Mouse (Mus musculus): Measurements from ENCODE around the gene Tprgl.

The Tprgl gene

DNA sequence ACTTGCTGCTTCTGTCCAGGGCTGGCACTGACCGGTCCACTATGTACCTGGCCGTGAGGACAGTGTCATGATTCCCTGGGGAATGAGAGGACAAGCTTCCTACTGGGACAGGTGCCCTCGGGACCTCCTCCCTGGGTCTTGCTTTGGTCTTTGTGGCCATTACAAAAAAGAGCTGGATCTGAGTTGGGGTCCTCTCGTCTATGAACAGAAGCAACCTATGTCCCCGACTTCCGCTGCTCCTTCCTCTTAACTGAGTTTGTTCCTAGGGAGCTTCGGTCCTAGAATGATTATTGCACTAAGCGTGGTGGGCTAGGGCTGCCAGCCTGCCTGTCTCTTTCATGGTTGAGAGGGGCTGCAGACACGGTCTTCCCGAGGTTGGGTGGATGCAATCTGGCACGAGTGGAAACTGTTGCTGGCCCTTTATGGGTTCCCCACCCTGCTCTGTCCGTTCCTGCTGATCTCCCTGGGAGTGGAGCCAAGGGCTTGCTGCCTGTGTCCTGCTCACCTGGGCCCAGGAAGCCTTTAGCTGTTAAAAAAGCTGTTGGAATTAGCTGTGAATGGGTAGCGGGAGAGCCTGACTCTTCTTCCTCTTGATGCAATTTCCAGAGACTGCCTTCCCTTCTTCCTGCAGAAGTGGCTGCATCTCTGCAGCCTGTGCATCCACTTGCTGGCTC is 11.6 kb upstream of the Tprgl start:
- DNase-seq (ENCODE audit: low read depth, low spot score), result no peak
- no peaks in the 10 kb centered on the region for H3K36me3 ChIP-seq (ENCODE audit: control insufficient read depth, insufficient read depth, low read length, poor library complexity, severe bottlenecking)
- no peaks in the 10 kb centered on the region for H3K27me3 ChIP-seq (ENCODE audit: control insufficient read depth, insufficient read depth, low read length, poor library complexity, severe bottlenecking)

DNA sequence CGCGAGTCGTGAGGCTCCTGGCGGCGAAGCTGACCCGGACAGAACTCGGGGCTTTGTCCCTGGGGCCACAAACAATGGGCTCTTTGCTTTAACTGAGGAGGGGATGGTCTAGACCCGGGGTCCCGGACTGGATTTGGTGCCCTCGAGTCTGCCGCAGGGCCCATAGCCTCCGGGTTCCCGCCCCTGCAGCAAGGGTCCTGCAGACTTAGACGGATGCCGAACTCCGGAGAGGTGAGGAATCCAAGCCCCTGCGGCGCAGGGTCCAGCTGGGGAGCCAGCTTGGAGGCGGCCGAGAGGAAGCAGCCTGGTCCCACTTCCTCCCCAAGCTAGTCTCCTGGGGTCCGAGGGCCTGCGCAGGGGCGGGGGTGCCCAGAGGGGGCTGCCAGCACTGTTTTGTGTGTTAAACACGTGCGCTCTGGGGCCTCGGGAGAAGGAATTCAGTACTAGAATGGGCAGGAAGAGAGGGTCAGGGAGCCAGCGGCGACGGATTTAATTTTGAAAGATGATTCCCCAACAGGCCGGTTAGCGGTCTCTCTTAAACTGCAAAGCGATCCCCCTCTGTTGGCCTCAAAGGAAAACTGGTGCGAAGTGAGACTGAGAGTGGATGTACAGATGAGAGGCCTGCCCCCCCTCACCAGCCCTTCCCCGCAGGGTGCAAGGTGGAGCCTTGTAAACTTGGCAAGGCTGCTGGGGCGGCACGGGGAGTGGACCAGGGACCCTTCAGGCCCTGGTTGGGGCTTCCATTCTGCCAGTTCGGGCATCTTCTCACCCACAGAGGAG is 10.9 kb upstream of the Tprgl start:
- no peak for DNase-seq (ENCODE audit: low read depth, low spot score)
- no peaks in the 10 kb centered on the region for H3K27me3 ChIP-seq (ENCODE audit: control insufficient read depth, insufficient read depth, low read length, poor library complexity, severe bottlenecking)
- no peaks in the 10 kb centered on the region for H3K36me3 ChIP-seq (ENCODE audit: control insufficient read depth, insufficient read depth, low read length, poor library complexity, severe bottlenecking)

DNA sequence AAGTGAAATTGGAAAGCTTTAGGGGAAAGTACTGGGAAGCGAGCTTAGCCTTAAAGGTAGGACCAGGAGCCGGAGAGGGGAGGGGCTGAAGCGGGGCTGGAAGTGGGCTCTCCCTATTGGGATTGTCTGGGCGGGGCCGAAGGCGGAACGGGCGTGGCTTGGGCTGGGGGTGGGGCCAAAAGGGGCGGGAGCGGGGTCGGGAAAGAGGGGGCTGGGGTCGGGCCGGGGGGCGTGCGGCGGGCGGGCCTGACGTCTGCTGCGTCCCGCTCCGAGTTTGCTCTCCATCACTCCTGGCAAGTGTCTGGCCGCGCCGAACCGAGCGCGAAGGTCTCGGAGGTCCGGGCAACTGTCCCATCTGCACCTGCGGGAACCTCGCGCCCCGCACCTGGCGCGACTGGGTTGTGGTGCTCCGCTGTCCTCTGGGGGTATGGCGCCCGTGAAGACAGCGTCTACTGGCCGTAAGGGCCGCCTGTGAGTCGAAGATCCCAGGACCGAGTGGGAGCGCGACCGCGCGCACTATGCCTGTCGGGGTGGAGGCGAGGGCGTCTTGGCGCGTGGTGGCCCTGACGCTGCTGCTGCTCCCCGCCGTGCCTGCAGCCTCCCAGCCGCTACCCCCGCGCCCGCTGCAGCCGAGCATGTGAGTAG is 10.2 kb upstream of the Tprgl start, which contains the start of gene Megf6:
TSS of gene Megf6 (plus strand) at position 225 of the 645 bp plus-strand sequence.
- Histone ChIP-seq H3K36me3 (ENCODE audit: control insufficient read depth, insufficient read depth, low read length, poor library complexity, severe bottlenecking) (no peaks in the 10 kb centered on the region), H3K27me3 (ENCODE audit: control insufficient read depth, insufficient read depth, low read length, poor library complexity, severe bottlenecking) (no peaks in the 10 kb centered on the region)
- DNase-seq (ENCODE audit: low read depth, low spot score), result no peak

DNA sequence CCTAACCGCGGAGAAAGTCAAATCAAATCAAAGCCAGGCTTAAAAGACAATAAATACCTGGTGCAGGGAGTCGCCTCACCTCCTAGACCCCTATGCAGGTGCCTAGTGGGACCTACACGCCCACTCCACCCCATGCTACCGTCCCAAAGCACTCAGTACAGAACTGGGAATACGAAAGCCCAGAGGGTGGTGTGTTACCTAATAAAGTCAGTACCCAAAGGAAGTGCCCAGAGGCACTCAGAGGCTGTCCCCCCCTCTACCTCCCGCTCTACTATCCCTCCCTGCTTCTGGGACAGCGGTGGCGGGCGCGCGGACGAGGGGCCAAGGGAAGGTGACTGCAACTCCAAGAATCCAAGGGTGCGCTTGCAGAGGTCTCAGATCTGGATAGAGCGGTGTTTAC is 9.6 kb upstream of the Tprgl start:
- Histone ChIP-seq H3K36me3 (ENCODE audit: control insufficient read depth, insufficient read depth, low read length, poor library complexity, severe bottlenecking) (no peaks in the 10 kb centered on the region), H3K27me3 (ENCODE audit: control insufficient read depth, insufficient read depth, low read length, poor library complexity, severe bottlenecking) (no peaks in the 10 kb centered on the region)
- DNase-seq (ENCODE audit: low read depth, low spot score), result no peak

DNA sequence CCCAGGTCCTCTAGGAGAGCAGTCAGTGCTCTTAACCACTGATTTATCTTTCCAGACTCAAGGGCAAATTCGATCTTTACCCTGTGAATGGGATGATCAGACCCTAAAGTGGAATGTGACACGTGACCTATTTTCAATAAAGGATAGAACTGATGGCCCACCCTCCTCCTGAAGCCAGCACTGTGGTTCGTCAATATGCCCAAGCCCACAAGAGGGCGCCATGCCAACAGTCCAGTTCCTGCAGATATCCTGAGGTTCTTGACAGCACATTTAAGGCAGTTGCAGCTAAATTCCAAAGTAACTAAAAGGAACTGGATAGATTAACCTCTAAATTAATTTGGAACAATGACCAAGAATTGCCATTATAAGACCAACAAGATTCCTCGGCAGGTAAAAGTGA is 6.6 kb upstream of the Tprgl start:
- H3K36me3 ChIP-seq (ENCODE audit: control insufficient read depth, insufficient read depth, low read length, poor library complexity, severe bottlenecking), result no peaks in the 10 kb centered on the region
- no peaks in the 10 kb centered on the region for H3K27me3 ChIP-seq (ENCODE audit: control insufficient read depth, insufficient read depth, low read length, poor library complexity, severe bottlenecking)
- DNase-seq (ENCODE audit: low read depth, low spot score), result peak; percentile 64

DNA sequence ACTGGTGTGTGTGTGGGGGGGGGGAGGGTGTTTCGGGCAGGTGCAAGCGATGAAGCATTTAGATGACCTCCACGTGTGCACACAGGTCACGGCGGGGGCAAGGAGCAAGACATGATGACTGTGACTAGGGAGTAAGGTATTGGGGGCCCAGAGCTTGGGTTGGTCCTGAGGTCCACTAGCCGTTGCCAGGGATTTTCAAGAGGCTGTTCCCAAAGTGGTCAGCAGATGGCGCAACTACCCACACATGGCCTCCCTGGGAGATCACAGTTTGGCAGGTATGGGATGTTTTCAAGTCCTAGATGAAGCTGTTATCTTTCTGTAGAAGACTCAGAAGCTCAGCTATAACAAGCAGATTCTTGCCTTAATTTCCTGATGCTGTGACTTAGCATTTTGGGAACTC is 2.8 kb upstream of the Tprgl start:
- 0 out of 2 replicates have a peak, but pooled peaks cover 2% of the 10 kb centered on the region for H3K36me3 ChIP-seq (ENCODE audit: control insufficient read depth, insufficient read depth, low read length, poor library complexity, severe bottlenecking)
- DNase-seq (ENCODE audit: low read depth, low spot score), result peak; percentile 83
- H3K27me3 ChIP-seq (ENCODE audit: control insufficient read depth, insufficient read depth, low read length, poor library complexity, severe bottlenecking), result no peaks in the 10 kb centered on the region

DNA sequence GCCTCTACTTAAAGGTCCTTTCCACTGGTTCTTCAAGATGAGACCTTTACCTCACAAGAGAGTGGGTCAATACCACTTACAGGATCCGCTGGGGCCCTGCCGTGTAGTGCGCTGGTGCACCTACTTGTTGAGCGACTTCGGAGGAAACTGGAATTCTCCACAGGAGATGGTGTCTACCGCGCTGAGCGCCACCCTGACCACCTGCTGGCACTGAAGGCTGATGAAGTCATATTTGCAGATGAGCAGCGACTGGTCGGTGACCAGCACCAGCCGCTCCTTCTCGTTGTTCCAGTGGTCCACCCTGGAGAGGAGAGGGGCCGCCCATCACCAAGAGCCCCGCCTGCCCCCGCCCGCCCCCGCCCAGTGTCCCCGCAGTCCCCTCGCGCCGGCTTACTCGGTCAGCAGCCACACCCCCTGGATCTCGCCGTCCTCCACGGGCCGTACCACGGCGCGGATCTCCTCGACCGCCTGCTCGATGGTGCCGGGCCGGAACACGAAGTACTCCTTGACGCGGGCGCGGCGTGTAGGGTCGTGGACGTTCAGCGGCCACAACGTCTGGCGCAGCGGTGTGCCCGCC is 417 bp downstream of the Tprgl start:
- H3K27me3 ChIP-seq (ENCODE audit: control insufficient read depth, insufficient read depth, low read length, poor library complexity, severe bottlenecking), result no peaks in the 10 kb centered on the region
- peaks cover 7% of the 10 kb centered on the region for H3K36me3 ChIP-seq (ENCODE audit: control insufficient read depth, insufficient read depth, low read length, poor library complexity, severe bottlenecking)
- DNase-seq (ENCODE audit: low read depth, low spot score), result peak; percentile 22

DNA sequence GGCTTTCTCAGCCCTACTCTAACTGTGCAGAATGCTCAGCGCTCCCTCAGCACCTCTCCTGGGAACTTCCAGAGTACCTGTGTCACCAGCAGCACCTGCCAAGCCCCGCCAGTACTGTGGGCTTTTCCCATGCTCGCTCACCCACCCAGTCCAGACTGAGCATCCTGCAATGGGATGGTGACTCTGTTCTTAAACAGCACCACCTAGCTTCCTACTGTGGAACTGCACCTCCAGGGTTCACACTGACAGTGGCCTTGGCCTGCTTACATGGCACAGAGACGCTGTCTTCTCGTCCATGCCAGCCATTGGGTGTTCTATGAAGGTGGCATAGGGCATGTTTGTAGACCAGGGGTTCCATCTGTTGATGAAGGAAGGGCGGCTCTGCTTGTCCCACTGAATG is 1.5 kb downstream of the Tprgl start:
- H3K36me3 ChIP-seq (ENCODE audit: control insufficient read depth, insufficient read depth, low read length, poor library complexity, severe bottlenecking), result peaks cover 8% of the 10 kb centered on the region
- peak; percentile 90 for DNase-seq (ENCODE audit: low read depth, low spot score)
- no peaks in the 10 kb centered on the region for H3K27me3 ChIP-seq (ENCODE audit: control insufficient read depth, insufficient read depth, low read length, poor library complexity, severe bottlenecking)

DNA sequence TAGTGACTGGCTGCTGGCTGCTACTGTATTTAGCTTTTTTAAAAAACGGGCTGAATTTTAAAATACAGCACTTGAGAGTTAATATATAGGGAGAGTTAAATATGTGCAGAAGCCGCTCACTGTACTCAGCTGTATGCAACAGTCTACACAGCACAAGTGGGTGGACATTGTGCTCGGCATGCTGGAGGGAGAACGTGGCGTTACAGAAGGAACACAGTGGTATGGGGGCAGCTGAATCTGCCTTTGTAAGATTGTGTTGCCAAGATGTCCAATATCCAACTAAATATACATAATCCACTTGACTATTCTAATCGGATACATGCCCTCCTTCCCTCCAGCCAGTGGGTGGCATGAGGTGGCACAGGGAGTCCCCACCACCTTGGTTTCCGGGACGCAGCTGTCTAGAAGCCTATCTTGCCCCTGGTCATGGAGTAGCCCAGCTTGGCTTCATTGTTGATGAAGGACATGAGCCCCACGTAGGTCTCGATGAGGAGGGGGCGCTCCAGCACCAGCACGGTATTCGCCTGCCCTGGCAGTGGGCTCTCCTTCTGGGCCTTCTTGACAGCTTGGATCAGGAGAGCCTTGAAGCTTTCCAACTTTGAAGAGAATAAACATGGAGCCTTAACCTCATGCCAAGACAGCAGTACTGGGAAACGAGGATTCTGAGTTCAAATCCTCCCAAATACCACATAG is 2.4 kb downstream of the Tprgl start:
- Histone ChIP-seq H3K27me3 (ENCODE audit: control insufficient read depth, insufficient read depth, low read length, poor library complexity, severe bottlenecking) (no peaks in the 10 kb centered on the region), H3K36me3 (ENCODE audit: control insufficient read depth, insufficient read depth, low read length, poor library complexity, severe bottlenecking) (peaks cover 8% of the 10 kb centered on the region)
- DNase-seq (ENCODE audit: low read depth, low spot score), result no peak

DNA sequence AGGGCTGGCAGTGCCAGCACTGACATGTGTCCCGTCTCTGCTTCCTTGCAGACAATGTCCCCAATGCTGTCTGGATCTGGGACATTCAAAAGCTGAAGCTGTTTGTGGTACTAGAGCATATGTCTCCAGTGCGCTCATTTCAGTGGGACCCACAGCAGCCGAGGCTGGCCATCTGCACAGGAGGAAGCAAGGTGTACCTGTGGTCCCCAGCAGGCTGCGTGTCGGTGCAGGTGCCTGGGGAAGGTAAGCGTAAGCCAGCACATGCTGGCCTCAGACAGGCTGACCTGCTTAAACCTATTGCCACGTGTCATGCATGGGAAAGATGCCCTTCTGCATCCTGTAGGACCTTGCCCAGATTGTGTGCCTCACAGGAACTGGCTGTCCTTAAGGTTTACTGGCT is 4.4 kb downstream of the Tprgl start:
- DNase-seq (ENCODE audit: low read depth, low spot score), result no peak
- Histone ChIP-seq H3K36me3 (ENCODE audit: control insufficient read depth, insufficient read depth, low read length, poor library complexity, severe bottlenecking) (peaks cover 10% of the 10 kb centered on the region), H3K27me3 (ENCODE audit: control insufficient read depth, insufficient read depth, low read length, poor library complexity, severe bottlenecking) (no peaks in the 10 kb centered on the region)

DNA sequence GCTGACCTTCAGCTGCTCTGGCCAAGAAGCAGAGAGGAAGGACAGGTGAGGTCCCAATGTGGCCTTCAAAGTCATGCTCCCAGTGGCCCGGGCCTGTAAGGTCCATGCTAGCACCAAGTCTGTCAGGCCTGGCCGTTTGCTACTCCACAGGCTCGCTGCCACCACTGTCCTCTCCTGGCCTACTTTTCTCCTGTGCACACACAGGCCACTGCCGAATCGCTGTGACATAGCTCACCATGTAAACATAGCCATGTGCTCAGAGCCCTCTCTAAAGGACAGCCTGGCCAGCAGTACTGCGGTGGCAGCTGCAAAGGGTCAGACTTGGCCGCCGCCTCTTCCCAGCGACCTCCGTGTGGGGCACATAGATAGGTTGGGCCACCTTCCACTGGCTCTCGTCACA is 6.4 kb downstream of the Tprgl start:
- H3K36me3 ChIP-seq (ENCODE audit: control insufficient read depth, insufficient read depth, low read length, poor library complexity, severe bottlenecking), result peaks cover 10% of the 10 kb centered on the region
- DNase-seq (ENCODE audit: low read depth, low spot score), result no peak
- H3K27me3 ChIP-seq (ENCODE audit: control insufficient read depth, insufficient read depth, low read length, poor library complexity, severe bottlenecking), result no peaks in the 10 kb centered on the region

DNA sequence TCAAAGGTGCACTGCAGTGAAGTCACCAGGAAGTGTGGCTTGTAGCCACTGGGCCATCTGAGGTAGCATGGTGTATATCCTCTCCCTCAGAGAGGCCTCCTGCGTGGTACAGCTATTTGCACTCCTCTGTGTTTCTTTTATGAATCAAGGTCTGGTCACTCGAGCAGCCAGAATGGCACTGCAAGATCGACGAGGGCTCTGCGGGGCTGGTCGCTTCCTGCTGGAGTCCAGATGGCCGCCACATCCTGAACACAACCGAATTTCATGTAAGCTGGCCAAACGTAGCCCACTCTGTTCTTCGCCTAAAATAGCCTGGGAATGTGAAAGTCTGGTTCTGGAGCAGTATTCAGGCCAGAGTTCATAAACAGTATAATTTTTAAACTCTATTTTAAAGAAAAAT is 14.1 kb downstream of the Tprgl start:
- no peaks in the 10 kb centered on the region for H3K36me3 ChIP-seq (ENCODE audit: control insufficient read depth, insufficient read depth, low read length, poor library complexity, severe bottlenecking)
- H3K27me3 ChIP-seq (ENCODE audit: control insufficient read depth, insufficient read depth, low read length, poor library complexity, severe bottlenecking), result no peaks in the 10 kb centered on the region
- no peak for DNase-seq (ENCODE audit: low read depth, low spot score)

DNA sequence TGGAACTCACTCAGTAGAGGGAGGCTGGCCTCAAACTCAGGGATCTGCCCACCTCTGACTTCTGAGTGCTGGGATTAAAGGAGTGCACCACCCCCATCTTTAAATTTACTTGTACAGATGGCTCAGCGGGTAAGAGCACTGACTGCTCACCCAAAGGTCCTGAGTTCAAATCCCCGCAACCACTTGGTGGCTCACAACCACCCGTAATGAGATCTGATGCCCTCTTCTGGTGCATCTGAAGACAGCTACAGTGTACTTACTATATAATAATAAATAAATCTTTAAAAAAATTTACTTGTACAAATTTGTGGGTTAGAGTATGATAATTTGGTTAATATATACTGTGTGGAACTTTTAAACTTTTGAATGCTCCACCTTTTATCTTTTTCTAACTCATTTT is 15.8 kb downstream of the Tprgl start:
- no peaks in the 10 kb centered on the region for H3K36me3 ChIP-seq (ENCODE audit: control insufficient read depth, insufficient read depth, low read length, poor library complexity, severe bottlenecking)
- H3K27me3 ChIP-seq (ENCODE audit: control insufficient read depth, insufficient read depth, low read length, poor library complexity, severe bottlenecking), result no peaks in the 10 kb centered on the region; the same call in 1 of the 2 replicates
- DNase-seq (ENCODE audit: low read depth, low spot score), result no peak

DNA sequence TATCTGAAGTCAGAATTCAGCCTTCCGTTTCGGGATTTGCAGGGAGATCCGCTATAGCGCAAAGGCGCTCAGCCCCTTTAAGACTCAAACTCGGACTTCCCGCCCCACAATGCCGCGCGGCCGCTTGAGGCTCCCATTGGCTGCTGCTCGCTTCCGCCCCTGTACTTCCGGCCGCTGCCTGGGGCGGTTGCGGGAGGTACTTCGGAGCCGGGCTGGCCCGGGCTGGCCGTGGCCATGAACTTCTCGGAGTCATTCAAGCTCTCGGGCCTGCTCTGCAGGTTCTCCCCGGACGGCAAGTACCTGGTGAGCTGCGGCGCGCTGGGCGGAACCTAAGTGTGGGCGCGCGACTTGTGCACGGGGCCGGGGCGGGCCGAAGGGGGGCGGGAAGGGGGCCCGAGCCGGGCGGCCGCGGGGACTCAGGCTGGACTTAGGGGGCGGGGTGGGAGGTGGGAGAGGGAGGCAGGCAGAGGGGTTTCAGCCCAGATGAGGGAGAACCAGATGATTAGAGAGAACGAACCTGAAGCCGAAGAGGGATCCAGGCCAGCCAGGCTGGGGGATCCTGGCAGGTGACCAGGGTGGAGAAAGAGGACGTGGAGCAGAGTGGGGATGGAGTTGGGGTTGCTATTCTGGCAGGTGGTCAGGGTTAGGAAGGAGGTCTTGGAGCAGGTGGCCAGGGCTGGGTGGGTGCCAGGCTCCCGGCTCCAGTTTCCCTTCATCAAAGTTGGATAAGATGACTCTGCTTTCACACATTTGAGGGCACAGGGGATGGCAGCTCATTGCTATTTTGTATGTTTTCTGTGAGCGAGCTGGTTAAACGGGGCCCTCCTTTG is 18.0 kb downstream of the Tprgl start, which contains the start of gene Wrap73:
TSS of gene Wrap73 (plus strand) at position 162 of the 830 bp plus-strand sequence.
- DNase-seq (ENCODE audit: low read depth, low spot score), result peak; percentile 90
- Histone ChIP-seq H3K36me3 (ENCODE audit: control insufficient read depth, insufficient read depth, low read length, poor library complexity, severe bottlenecking) (no peaks in the 10 kb centered on the region), H3K27me3 (ENCODE audit: control insufficient read depth, insufficient read depth, low read length, poor library complexity, severe bottlenecking) (peaks cover 4% of the 10 kb centered on the region; the same call in 1 of the 2 replicates)
